Mouse (Mus musculus) small intestine, adult 2 months (tissue): ENCODE measurements around the gene Ppara.

Experiments
- CTCF ChIP-seq: fragments of 200-500 bp; IDR thresholded peaks from 2 replicates; pipeline ENCODE4 v1.5.1; 2012; ENCODE audit warnings: low read depth, mild to moderate bottlenecking, control low read depth, inconsistent platforms, low read length, moderate library complexity, mixed read lengths; ENCODE audit not compliant: insufficient replicate concordance, insufficient read length; ENCODE audit errors: extremely low read depth
- POLR2A ChIP-seq: fragments of 200-500 bp; IDR thresholded peaks from 2 replicates; pipeline ENCODE4 v1.6.1; 2012; ENCODE audit warnings: low read depth, mild to moderate bottlenecking, control low read depth, inconsistent platforms, low read length, moderate library complexity

- TF ChIP-seq POLR2A, result no peak
- TF ChIP-seq CTCF, result no peak
These were observed 9.2 kb downstream of the Ppara start for GRCm38 (mm10) chr15:85743946-85744345.
